Mouse (Mus musculus) retina, postnatal 1 day (tissue): ENCODE measurements around the gene Serpina7.

Experiments
- DNase-seq: peaks from one replicate; pipeline ENCODE4 v3.0.0-alpha.2; 2012

The Serpina7 gene

GRCm38 (mm10) chrX:139085077-139085476 lies at the start of gene Serpina7:
Gene Serpina7, minus strand, starts transcription at chrX:139085236.
- no peak for DNase-seq

DNA sequence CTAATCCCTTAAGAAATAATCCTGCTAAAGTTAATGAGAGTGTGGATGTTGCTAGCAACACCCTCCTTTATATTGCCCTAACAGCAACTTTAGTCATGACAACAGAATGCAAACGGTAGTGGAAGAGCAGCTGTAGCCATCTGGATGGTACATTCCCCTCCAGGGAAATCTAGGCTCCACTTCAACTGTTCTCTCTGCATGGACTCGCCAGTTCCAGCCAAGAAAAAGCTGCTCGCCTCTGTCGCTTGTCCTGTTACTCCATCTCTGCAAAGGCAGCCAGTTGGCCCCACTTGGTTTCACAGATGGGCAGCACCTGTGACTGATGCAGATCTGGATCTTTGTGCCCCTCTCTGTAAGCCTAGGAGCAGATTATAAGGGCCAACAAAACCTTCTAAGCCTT lies 49.0 kb upstream of the Serpina7 start:
- DNase-seq: peak; percentile 15

GRCm38 (mm10) chrX:139097197-139097596 lies 12.2 kb upstream of the Serpina7 start:
- DNase-seq: no peak

DNA sequence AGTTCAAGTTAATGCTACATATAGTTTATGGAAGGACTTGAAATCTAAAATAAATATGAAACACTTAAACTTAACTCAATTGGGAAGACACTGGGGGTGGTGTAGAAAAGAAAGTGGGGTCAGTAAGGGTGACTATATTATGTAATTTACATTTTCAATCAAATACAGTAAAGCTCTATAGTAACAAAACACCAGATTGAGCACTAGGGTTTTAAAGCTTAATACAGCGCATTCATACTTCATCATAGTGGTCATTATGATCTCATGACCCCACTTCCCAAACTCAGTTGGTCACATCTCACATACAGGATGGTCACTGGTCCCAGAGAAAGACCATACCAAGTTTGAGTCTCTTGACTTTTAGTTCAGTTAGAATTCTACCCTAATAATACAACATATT lies 907 bp upstream of the Serpina7 start, which contains the start of gene 4930513O06Rik:
TSS of gene 4930513O06Rik (plus strand) at position 301 of the 400 bp plus-strand sequence.
- no peak for DNase-seq

DNA sequence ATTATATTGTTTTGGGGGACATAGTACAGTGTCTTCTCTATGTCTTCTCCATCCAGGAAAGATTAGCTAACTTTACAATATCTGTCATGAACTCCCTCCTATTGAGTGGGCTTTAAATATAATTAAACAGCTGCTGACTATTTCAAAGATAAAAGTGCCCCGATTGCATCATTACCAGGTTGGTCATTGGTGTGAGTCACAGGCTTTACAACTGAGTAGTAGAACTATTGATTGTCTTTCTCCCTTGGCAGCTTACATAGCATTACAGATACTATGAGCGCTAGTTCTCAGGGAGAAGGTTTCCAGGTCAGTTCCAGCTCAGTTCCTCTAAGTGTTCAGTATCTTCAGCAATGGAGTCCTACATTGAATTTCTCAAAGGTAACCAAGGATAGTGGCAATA lies 6.5 kb downstream of the Serpina7 start:
- DNase-seq: no peak

DNA sequence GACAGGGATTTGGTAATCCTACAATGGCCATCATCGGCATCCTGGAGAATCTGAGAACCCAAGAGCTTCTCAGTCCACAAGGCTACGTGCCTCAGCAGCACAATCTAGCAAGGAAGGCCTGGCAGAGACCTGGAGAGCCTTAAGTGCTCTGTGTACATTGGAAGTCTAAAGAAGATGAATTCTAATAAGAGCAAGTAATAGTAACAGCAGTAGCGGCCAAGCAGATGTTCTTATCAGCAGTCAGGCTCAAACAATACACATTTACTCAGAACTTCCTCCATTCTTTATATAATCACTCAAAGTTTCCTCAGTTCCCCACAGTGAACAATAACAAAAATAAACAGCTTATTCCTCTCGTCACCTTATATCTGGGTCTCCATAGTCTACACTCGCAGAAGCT lies 21.0 kb downstream of the Serpina7 start:
- DNase-seq: no peak

DNA sequence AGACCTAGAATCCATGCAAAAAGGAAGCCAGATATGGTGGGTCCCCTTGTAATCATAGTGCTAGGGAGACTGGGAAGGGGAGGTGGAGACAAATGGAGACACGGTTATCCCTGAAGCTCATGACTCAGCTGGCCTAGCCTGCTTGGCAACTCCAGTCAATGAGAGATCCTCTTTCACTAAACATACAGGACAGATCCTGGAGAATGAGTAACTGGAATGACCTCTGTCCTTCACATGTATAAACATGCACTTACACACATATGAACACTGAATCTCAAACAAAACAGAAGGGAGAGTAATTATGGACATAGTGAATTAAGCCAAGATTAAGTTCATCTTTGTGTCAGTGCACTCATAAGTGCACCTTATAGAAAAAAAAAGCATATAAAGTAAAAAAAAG lies 31.9 kb downstream of the Serpina7 start:
- DNase-seq: no peak

- no peak for DNase-seq
These were observed 33.1 kb downstream of the Serpina7 start for GRCm38 (mm10) chrX:139051976-139052375.

DNA sequence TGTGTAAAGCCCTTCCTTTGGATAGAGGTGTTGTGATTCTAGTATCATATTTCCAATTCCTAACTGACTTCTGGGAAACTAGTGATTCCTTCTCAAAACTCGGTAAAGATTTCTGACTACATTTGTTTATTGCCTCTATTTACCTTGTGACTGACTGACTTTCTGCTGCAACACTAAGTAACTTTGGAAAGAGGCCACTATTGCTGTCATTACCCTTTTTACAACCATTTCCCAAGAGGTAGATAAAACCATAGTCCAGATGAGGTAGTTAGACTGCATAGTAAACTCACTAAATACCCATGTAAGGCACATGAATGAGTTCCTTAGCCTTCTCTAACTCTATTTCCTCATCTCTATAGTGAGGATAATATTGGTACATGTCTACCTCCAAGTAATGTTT lies 43.9 kb downstream of the Serpina7 start:
- DNase-seq: no peak

- DNase-seq: no peak
These were observed 45.7 kb downstream of the Serpina7 start for GRCm38 (mm10) chrX:139039314-139039713.

GRCm38 (mm10) chrX:139037666-139038065 lies 47.4 kb downstream of the Serpina7 start:
- DNase-seq: no peak
